Mouse (Mus musculus) thymus, adult 2 months (tissue): ENCODE data around the gene Cnn2.

Experiments
- CTCF ChIP-seq: fragments of 200-500 bp; IDR thresholded peaks from 2 replicates; pipeline ENCODE4 v1.5.1; 2012; ENCODE audit warnings: mild to moderate bottlenecking, control low read depth, low read length, moderate library complexity, borderline replicate concordance; ENCODE audit not compliant: control insufficient read depth, poor library complexity, insufficient read depth; ENCODE audit errors: extremely low read depth
- POLR2A ChIP-seq: fragments of 200-500 bp; IDR thresholded peaks from 2 replicates; pipeline ENCODE4 v1.6.1; 2012; ENCODE audit warnings: mild to moderate bottlenecking, low read length, control low read depth, moderate library complexity; ENCODE audit not compliant: control insufficient read depth, poor library complexity, insufficient read depth; ENCODE audit errors: extremely low read depth

- TF ChIP-seq CTCF (no peak), POLR2A (no peak)
These were observed 23.1 kb upstream of the Cnn2 start for GRCm38 (mm10) chr10:79965325-79965724.
